Mouse (Mus musculus): Measurements from ENCODE around the gene 5031410I06Rik. TPM values are rescaled to one million over a fixed set of nuclear protein-coding genes. Genes with fewer than 3 reads are reported as not detected.
"Not testable (repeated sequence)": the region's sequence is repeated elsewhere in the genome, so short reads cannot be mapped to it uniquely, and the experiment has no call there.

The 5031410I06Rik gene
- polyA plus RNA-seq (2015; fragmentation: Nextera tagmentation; extraction: Ambion mirVana): 0.09 and 0.16 TPM in 2 replicates

DNA sequence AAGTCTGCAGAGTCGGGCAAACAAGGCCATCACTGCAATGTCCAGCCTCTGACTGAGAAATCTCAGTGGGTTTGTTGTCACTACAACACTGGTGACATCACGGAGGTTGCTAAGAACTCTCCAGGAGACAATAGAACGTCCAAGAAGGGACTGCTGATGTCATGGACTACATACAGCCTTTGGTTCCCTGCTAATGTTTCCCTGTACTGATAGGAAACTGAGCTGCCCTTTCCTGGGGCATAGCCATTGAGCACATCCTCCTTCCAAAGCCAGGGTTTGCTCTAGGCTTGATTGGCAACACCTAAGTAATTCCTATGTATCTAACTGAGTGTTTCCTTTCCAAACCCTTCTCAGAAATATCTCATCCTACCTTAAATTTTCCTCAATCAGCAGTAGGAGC, at the start of gene 5031410I06Rik:
Gene 5031410I06Rik, minus strand, starts transcription at position 101 of the 400 bp plus-strand sequence.
- not testable (repeated sequence) for H3K4me2 ChIP-seq (ENCODE audit: low read length); H3K27me3 ChIP-seq (ENCODE audit: control insufficient read depth, insufficient read depth, low read depth, low read length); H3K9me3 ChIP-seq (replicated peaks; ENCODE audit: control insufficient read depth, low read length, poor library complexity, severe bottlenecking); H3K9ac ChIP-seq (ENCODE audit: low read depth, low read length); H3K36me3 ChIP-seq (ENCODE audit: control insufficient read depth, insufficient read depth, low read length); ATAC-seq; H3K27ac ChIP-seq (ENCODE audit: low read length); H3K4me3 ChIP-seq (ENCODE audit: low read depth, low read length); H3K4me1 ChIP-seq (ENCODE audit: control insufficient read depth, insufficient read depth, low read length)
- WGBS: no CpG with 5 or more reads among the region's 3 CpGs

DNA sequence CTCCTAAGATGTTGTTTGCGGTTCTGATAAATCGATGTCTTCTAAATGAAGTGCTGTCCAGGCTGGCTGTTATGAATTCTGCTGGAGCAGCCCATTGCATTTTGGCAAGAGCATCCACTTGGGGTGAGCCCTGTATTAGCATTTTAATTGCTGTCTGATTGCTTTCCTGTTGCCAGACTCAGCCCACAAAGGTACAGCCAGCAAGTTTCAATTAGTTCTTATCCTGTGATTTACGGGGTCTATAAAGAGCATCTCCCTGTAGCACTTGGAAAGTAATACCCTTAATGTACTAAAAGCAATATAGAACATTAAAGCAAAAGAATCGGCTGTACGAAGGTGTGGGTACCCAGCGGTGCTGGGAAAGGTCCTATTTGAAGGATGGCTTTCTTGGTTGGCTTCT, 37.7 kb upstream of the 5031410I06Rik start:
- Histone ChIP-seq H3K4me2 (ENCODE audit: low read length) (no peak overlapping the region), H3K4me1 (ENCODE audit: control insufficient read depth, insufficient read depth, low read length) (0 out of 2 replicates have a peak, but pooled peaks cover 3% of the 10 kb centered on the region), H3K4me3 (ENCODE audit: low read depth, low read length) (no peak overlapping the region), H3K9ac (ENCODE audit: low read depth, low read length) (no peak overlapping the region), H3K27ac (ENCODE audit: low read length) (no peak overlapping the region), H3K9me3 (replicated peaks; ENCODE audit: control insufficient read depth, low read length, poor library complexity, severe bottlenecking) (no peaks in the 10 kb centered on the region), H3K36me3 (ENCODE audit: control insufficient read depth, insufficient read depth, low read length) (no peaks in the 10 kb centered on the region), H3K27me3 (ENCODE audit: control insufficient read depth, insufficient read depth, low read depth, low read length) (no peaks in the 10 kb centered on the region)
- 77% methylated on average over 6 of the region's 6 CpGs for WGBS
- ATAC-seq: no peak

DNA sequence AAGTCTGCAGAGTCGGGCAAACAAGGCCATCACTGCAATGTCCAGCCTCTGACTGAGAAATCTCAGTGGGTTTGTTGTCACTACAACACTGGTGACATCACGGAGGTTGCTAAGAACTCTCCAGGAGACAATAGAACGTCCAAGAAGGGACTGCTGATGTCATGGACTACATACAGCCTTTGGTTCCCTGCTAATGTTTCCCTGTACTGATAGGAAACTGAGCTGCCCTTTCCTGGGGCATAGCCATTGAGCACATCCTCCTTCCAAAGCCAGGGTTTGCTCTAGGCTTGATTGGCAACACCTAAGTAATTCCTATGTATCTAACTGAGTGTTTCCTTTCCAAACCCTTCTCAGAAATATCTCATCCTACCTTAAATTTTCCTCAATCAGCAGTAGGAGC, 16.2 kb upstream of the 5031410I06Rik start, which contains the start of gene Gm10220:
Gene Gm10220, minus strand, starts transcription at position 101 of the 400 bp plus-strand sequence.
- no CpG with 5 or more reads among the region's 3 CpGs for WGBS
- not testable (repeated sequence) for H3K27ac ChIP-seq (ENCODE audit: low read length); H3K36me3 ChIP-seq (ENCODE audit: control insufficient read depth, insufficient read depth, low read length); ATAC-seq; H3K4me2 ChIP-seq (ENCODE audit: low read length); H3K4me1 ChIP-seq (ENCODE audit: control insufficient read depth, insufficient read depth, low read length); H3K4me3 ChIP-seq (ENCODE audit: low read depth, low read length); H3K9me3 ChIP-seq (replicated peaks; ENCODE audit: control insufficient read depth, low read length, poor library complexity, severe bottlenecking); H3K9ac ChIP-seq (ENCODE audit: low read depth, low read length); H3K27me3 ChIP-seq (ENCODE audit: control insufficient read depth, insufficient read depth, low read depth, low read length)

DNA sequence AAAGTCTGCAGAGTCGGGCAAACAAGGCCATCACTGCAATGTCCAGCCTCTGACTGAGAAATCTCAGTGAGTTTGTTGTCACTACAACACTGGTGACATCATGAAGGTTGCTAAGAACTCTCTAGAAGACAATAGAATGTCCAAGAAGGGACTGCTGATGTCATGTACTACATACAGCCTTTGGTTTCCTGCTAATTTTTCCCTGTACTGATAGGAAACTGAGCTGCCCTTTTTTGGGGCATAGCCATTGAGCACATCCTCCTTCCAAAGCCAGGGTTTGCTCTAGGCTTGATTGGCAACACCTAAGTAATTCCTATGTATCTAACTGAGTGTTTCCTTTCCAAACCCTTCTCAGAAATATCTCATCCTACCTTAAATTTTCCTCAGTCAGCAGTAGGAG, 16.0 kb downstream of the 5031410I06Rik start, which contains the start of gene Gm10471:
Gene Gm10471, minus strand, starts transcription at position 101 of the 400 bp plus-strand sequence.
- not testable (repeated sequence) for H3K9ac ChIP-seq (ENCODE audit: low read depth, low read length); ATAC-seq; H3K4me1 ChIP-seq (ENCODE audit: control insufficient read depth, insufficient read depth, low read length); H3K4me2 ChIP-seq (ENCODE audit: low read length); H3K4me3 ChIP-seq (ENCODE audit: low read depth, low read length); H3K27me3 ChIP-seq (ENCODE audit: control insufficient read depth, insufficient read depth, low read depth, low read length); H3K27ac ChIP-seq (ENCODE audit: low read length); H3K36me3 ChIP-seq (ENCODE audit: control insufficient read depth, insufficient read depth, low read length); H3K9me3 ChIP-seq (replicated peaks; ENCODE audit: control insufficient read depth, low read length, poor library complexity, severe bottlenecking)
- 56% methylated on average over 1 of the region's 1 CpGs for WGBS

GRCm38 (mm10) chr5:26079023-26079422, 26.1 kb downstream of the 5031410I06Rik start:
- ATAC-seq; H3K9me3 ChIP-seq (replicated peaks; ENCODE audit: control insufficient read depth, low read length, poor library complexity, severe bottlenecking); H3K4me2 ChIP-seq (ENCODE audit: low read length): not testable (repeated sequence)

GRCm38 (mm10) chr5:26070716-26071115, 34.4 kb downstream of the 5031410I06Rik start:
- Histone ChIP-seq H3K36me3 (ENCODE audit: control insufficient read depth, insufficient read depth, low read length) (no peaks in the 10 kb centered on the region), H3K4me2 (ENCODE audit: low read length) (no peak overlapping the region), H3K27me3 (ENCODE audit: control insufficient read depth, insufficient read depth, low read depth, low read length) (no peaks in the 10 kb centered on the region), H3K9me3 (replicated peaks; ENCODE audit: control insufficient read depth, low read length, poor library complexity, severe bottlenecking) (0 out of 2 replicates have a peak, but pooled peaks cover 5% of the 10 kb centered on the region), H3K9ac (ENCODE audit: low read depth, low read length) (no peak overlapping the region), H3K4me1 (ENCODE audit: control insufficient read depth, insufficient read depth, low read length) (no peaks in the 10 kb centered on the region), H3K4me3 (ENCODE audit: low read depth, low read length) (no peak overlapping the region), H3K27ac (ENCODE audit: low read length) (no peak overlapping the region)
- WGBS: 93% methylated on average over 24 of the region's 24 CpGs
- ATAC-seq: no peak

More at GRCm38 (mm10) chr5:26079023-26079422, 26.1 kb downstream of the 5031410I06Rik start:
- not testable (repeated sequence) for H3K4me1 ChIP-seq (ENCODE audit: control insufficient read depth, insufficient read depth, low read length); H3K4me3 ChIP-seq (ENCODE audit: low read depth, low read length); H3K27ac ChIP-seq (ENCODE audit: low read length); H3K9ac ChIP-seq (ENCODE audit: low read depth, low read length); H3K36me3 ChIP-seq (ENCODE audit: control insufficient read depth, insufficient read depth, low read length); H3K27me3 ChIP-seq (ENCODE audit: control insufficient read depth, insufficient read depth, low read depth, low read length)

- not testable (repeated sequence) for H3K9ac ChIP-seq (ENCODE audit: low read depth, low read length); H3K9me3 ChIP-seq (replicated peaks; ENCODE audit: control insufficient read depth, low read length, poor library complexity, severe bottlenecking); H3K4me1 ChIP-seq (ENCODE audit: control insufficient read depth, insufficient read depth, low read length); H3K4me3 ChIP-seq (ENCODE audit: low read depth, low read length); H3K36me3 ChIP-seq (ENCODE audit: control insufficient read depth, insufficient read depth, low read length); ATAC-seq; H3K27ac ChIP-seq (ENCODE audit: low read length); H3K4me2 ChIP-seq (ENCODE audit: low read length); H3K27me3 ChIP-seq (ENCODE audit: control insufficient read depth, insufficient read depth, low read depth, low read length)
- whole genome bisulfite sequencing: no CpG with 5 or more reads among the region's 2 CpGs
Observed at GRCm38 (mm10) chr5:26058481-26058880, 46.7 kb downstream of the 5031410I06Rik start, which contains the start of gene Gm7347. Gene Gm7347, minus strand, starts transcription at chr5:26058581.

Other genes starting within 250 kb of the 5031410I06Rik start
- 0.09 TPM in 1 of 2 replicates, not detected in the other for gene Gm21663, start 163.0 kb downstream of the 5031410I06Rik start, polyA plus RNA-seq (2015; fragmentation: Nextera tagmentation; extraction: Ambion mirVana)
- gene Gm21671, start 150.9 kb downstream of the 5031410I06Rik start, polyA plus RNA-seq (2015; fragmentation: Nextera tagmentation; extraction: Ambion mirVana): 0.25 and 0.27 TPM in 2 replicates
- 0.17 and 0.43 TPM in 2 replicates for gene Gm21680, start 132.7 kb downstream of the 5031410I06Rik start, polyA plus RNA-seq (2015; fragmentation: Nextera tagmentation; extraction: Ambion mirVana)
- gene Gm21698, start 116.7 kb downstream of the 5031410I06Rik start, polyA plus RNA-seq (2015; fragmentation: Nextera tagmentation; extraction: Ambion mirVana): 0.20 and 0.30 TPM in 2 replicates
- gene Gm1979, start 100.6 kb downstream of the 5031410I06Rik start, polyA plus RNA-seq (2015; fragmentation: Nextera tagmentation; extraction: Ambion mirVana): 0.29 and 0.36 TPM in 2 replicates
- 0.14 TPM in 1 of 2 replicates, not detected in the other for gene Gm5862, start 82.4 kb downstream of the 5031410I06Rik start, polyA plus RNA-seq (2015; fragmentation: Nextera tagmentation; extraction: Ambion mirVana)
- gene Speer4a, start 65.8 kb downstream of the 5031410I06Rik start, polyA plus RNA-seq (2015; fragmentation: Nextera tagmentation; extraction: Ambion mirVana): 0.13 and 0.15 TPM in 2 replicates
- gene Gm7347, start 46.8 kb downstream of the 5031410I06Rik start, polyA plus RNA-seq (2015; fragmentation: Nextera tagmentation; extraction: Ambion mirVana): 0.12 and 0.21 TPM in 2 replicates
- gene Gm10471, start 16.1 kb downstream of the 5031410I06Rik start, polyA plus RNA-seq (2015; fragmentation: Nextera tagmentation; extraction: Ambion mirVana): 0.09 and 0.11 TPM in 2 replicates
- gene Gm10220, start 16.1 kb upstream of the 5031410I06Rik start, polyA plus RNA-seq (2015; fragmentation: Nextera tagmentation; extraction: Ambion mirVana): 0.14 and 0.22 TPM in 2 replicates
- gene Gm7361, start 152.3 kb upstream of the 5031410I06Rik start, polyA plus RNA-seq (2015; fragmentation: Nextera tagmentation; extraction: Ambion mirVana): 0.36 and 0.49 TPM in 2 replicates

Data from midbrain, embryonic 16.5 days (tissue).